Mouse (Mus musculus) stomach, embryonic 15.5 days (tissue): ENCODE results near the gene Siae. TPM values are rescaled to one million over a fixed set of nuclear protein-coding genes. Genes with fewer than 3 reads are reported as not detected.

Experiments
- ATAC-seq: fragments of 200-750 bp; cut with Nextera tagmentation; 2 replicates; pipeline ENCODE4 v1.8.0; 2017; ENCODE audit warnings: low read depth, moderate number of reproducible peaks, moderate TSS enrichment; ENCODE audit not compliant: insufficient read depth, low FRiP score
- H3K27ac ChIP-seq: fragments of 300-500 bp; sonication (generic); 2 replicates; pipeline ENCODE4 v1.5.1; 2015; ENCODE audit warnings: mild to moderate bottlenecking, inconsistent platforms
- H3K27me3 ChIP-seq: fragments of 300-500 bp; sonication (generic); replicated peaks from 2 replicates; pipeline ENCODE4 v1.6.1; 2015; ENCODE audit warnings: inconsistent platforms
- H3K36me3 ChIP-seq: fragments of 300-500 bp; sonication (generic); 2 replicates; pipeline ENCODE4 v1.6.1; 2015; ENCODE audit warnings: inconsistent platforms
- H3K4me1 ChIP-seq: fragments of 300-500 bp; sonication (generic); 2 replicates; pipeline ENCODE4 v1.6.1; 2015; ENCODE audit warnings: inconsistent platforms
- H3K4me2 ChIP-seq: fragments of 300-500 bp; sonication (generic); 2 replicates; pipeline ENCODE4 v1.6.1; 2015; ENCODE audit warnings: mild to moderate bottlenecking, inconsistent platforms
- H3K4me3 ChIP-seq: fragments of 300-500 bp; sonication (generic); replicated peaks from 2 replicates; pipeline ENCODE4 v1.5.1; 2015; ENCODE audit warnings: inconsistent platforms
- H3K9ac ChIP-seq: fragments of 300-500 bp; sonication (generic); 2 replicates; pipeline ENCODE4 v1.6.1; 2015; ENCODE audit warnings: inconsistent platforms
- H3K9me3 ChIP-seq: fragments of 300-500 bp; sonication (generic); 2 replicates; pipeline ENCODE4 v1.6.1; 2016; ENCODE audit warnings: inconsistent platforms
- WGBS: fragments of 180-500 bp; shearing (Covaris S2); methylation state at CpG from one replicate; pipeline ENCODE4 v1.1.7; 2015; 5-methylcytosine and 5-hydroxymethylcytosine counted together
- polyA plus RNA-seq: library from polyadenylated mRNA; unstranded; fragments of >200 nt; fragmentation: Nextera tagmentation; extraction: Ambion mirVana; gene quantifications from 2 replicates; pipeline ENCODE4 v1.2.1, GENCODE M21; 2015

Gene Siae
- polyA plus RNA-seq, 1 experiment from 2014 or later = 11.1 TPM

DNA sequence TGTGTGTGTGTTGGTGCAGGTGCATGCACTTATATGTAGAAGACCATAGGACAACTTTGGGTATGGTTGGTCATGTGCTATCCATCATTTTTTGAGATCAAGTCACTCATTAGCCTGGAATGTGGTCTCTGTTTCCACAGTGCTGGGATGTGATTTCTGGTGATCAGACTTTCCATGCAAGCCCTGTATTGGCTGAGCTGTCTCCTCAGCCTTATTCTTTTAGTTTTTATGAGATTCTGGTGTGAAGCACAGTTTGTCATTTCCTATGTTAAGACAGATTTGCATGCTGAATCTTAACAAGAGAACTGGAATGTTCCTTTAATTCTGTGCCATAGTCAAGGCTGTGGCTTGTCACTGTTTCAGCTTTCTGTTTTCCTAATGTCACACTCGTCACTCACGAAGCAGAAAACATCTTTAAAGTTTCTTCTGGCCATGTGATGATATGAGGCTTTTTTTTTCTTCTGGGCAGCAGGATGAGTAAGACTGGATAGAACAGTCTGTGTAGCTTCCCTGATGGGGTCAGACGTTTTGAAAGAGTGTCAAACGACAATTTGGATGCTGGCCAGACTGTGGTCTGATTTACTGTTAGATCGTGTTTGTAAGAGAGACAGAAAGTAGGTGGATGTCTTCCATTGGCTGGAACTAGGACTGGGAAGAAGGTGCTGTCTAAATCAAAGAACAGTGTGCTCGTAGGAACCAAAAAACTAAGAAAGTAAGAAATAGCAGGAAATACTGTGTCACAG lies 81.5 kb downstream of the Siae start:
- H3K9me3 ChIP-seq = no peaks in the 10 kb centered on the region
- no peak overlapping the region for H3K9ac ChIP-seq
- H3K27me3 ChIP-seq = no peaks in the 10 kb centered on the region
- no peak overlapping the region for H3K4me2 ChIP-seq
- no peak for ATAC-seq
- H3K4me3 ChIP-seq = no peak overlapping the region
- no peak overlapping the region for H3K27ac ChIP-seq
- 46% methylated on average over 6 of the region's 6 CpGs for WGBS
- no peaks in the 10 kb centered on the region for H3K4me1 ChIP-seq
- H3K36me3 ChIP-seq = no peaks in the 10 kb centered on the region

- 81% methylated on average over 3 of the region's 3 CpGs for WGBS
- H3K4me3 ChIP-seq = no peak overlapping the region
- no peaks in the 10 kb centered on the region for H3K27me3 ChIP-seq
- no peaks in the 10 kb centered on the region for H3K4me1 ChIP-seq
- H3K27ac ChIP-seq = no peak overlapping the region
- H3K36me3 ChIP-seq = no peaks in the 10 kb centered on the region
- no peak overlapping the region for H3K4me2 ChIP-seq
- no peaks in the 10 kb centered on the region for H3K9me3 ChIP-seq
- no peak overlapping the region for H3K9ac ChIP-seq
- ATAC-seq = no peak
Measured at GRCm38 (mm10) chr9:37638721-37639120, 83.2 kb downstream of the Siae start.

DNA sequence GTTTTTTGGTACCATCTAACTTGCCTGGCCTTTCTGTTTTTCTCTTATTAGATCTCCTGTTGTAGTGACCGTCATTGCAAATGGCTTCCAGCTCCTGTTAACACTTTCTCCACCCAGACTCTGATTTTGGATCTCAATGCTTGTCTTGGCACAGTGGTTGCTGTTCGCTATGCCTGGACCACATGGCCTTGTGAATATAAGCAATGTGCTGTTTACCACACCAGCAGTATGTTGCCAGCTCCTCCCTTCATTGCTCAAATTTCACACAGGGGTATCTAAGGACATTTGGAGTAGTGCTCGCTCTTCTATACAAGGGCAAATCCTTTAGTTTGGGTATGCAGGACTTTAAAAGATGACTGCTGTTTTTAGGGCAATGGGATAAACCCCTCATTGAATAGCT lies 90.7 kb downstream of the Siae start:
- Histone ChIP-seq H3K4me3 (no peak overlapping the region), H3K9ac (no peak overlapping the region), H3K36me3 (peaks cover 31% of the 10 kb centered on the region), H3K27me3 (no peaks in the 10 kb centered on the region), H3K27ac (no peak overlapping the region), H3K9me3 (no peaks in the 10 kb centered on the region), H3K4me1 (no peaks in the 10 kb centered on the region), H3K4me2 (no peak overlapping the region)
- 81% methylated on average over 3 of the region's 3 CpGs for WGBS
- ATAC-seq = no peak

DNA sequence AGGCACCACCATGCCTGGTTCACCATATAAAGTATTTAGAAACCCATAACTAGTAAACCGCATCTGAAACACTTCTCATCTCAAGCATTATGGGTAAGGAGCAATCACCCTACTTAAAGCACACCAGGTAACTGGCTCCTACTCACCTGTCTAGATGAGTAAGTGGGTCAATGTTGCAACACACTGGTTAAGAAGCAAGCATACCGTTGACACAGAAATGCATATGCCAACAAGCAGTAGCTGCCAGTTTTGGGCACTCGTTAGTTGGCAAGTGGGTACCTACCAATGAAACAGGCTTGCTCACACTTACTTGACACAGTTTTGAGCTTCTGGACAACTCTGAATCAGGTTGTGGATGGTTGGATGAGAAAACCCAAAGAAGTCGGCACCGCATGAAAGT lies 95.1 kb downstream of the Siae start:
- H3K9me3 ChIP-seq = no peaks in the 10 kb centered on the region
- H3K27ac ChIP-seq = no peak overlapping the region
- peaks cover 53% of the 10 kb centered on the region for H3K36me3 ChIP-seq
- H3K27me3 ChIP-seq = no peaks in the 10 kb centered on the region
- H3K9ac ChIP-seq = no peak overlapping the region
- no peak for ATAC-seq
- 91% methylated on average over 5 of the region's 5 CpGs for WGBS
- no peak overlapping the region for H3K4me2 ChIP-seq
- H3K4me3 ChIP-seq = no peak overlapping the region
- peaks cover 4% of the 10 kb centered on the region; the same call in 1 of the 2 replicates for H3K4me1 ChIP-seq

DNA sequence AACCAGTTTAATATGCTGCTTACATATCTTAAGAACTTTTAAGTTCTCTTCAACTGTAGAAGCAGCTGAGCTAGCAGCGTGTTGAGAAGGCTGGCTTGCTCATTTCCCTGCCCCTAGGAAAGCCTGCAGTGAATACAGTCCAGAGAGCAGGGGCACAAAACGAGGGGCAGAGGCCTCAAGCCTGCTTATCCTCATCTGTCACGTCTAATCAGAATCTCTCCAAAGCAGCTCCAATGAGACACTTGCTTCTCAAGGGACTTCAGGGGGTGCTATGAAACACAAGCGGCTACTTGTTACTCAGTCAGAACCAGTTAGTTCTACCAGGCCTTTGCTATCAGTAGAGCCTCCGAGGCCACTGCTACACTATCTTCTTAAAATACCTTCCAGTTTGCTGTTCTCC lies 98.3 kb downstream of the Siae start:
- H3K36me3 ChIP-seq = peaks cover 44% of the 10 kb centered on the region
- 82% methylated on average over 5 of the region's 5 CpGs for WGBS

DNA sequence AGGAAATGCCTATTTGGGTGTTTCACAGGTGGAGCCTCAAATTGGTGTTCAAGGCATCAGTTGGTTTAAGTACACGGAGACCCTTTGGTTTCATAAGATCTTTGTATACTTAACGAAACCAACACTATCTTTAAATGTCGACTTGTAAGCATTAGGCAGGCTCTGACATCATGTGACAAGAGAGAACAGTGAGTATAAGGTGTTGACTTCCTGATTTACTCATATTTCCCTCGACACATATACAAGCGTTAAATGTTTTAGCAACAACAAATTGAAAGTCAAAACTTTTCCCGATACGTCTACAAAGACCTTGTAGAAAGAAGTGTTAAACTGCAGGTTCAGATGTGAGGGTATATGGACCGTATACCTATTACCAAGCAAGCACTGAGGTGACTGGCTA lies 100.5 kb downstream of the Siae start:
- Histone ChIP-seq H3K4me3 (peak overlapping the region; percentile 85), H3K27me3 (no peaks in the 10 kb centered on the region), H3K9me3 (no peaks in the 10 kb centered on the region), H3K4me2 (peak overlapping the region; percentile 66), H3K27ac (peak overlapping the region; percentile 96; the same call in 1 of the 2 replicates), H3K36me3 (peaks cover 25% of the 10 kb centered on the region), H3K9ac (peak overlapping the region; percentile 76; the same call in 1 of the 2 replicates), H3K4me1 (peaks cover 4% of the 10 kb centered on the region; the same call in 1 of the 2 replicates)
- ATAC-seq = no peak
- WGBS = 52% methylated on average over 8 of the region's 8 CpGs

More for the DNA sequence above, 98.3 kb downstream of the Siae start:
- no peaks in the 10 kb centered on the region for H3K9me3 ChIP-seq
- no peak overlapping the region for H3K9ac ChIP-seq
- H3K27ac ChIP-seq = no peak overlapping the region
- H3K4me2 ChIP-seq = no peak overlapping the region
- no peak for ATAC-seq
- no peak overlapping the region for H3K4me3 ChIP-seq
- H3K4me1 ChIP-seq = peaks cover 4% of the 10 kb centered on the region; the same call in 1 of the 2 replicates
- H3K27me3 ChIP-seq = no peaks in the 10 kb centered on the region

DNA sequence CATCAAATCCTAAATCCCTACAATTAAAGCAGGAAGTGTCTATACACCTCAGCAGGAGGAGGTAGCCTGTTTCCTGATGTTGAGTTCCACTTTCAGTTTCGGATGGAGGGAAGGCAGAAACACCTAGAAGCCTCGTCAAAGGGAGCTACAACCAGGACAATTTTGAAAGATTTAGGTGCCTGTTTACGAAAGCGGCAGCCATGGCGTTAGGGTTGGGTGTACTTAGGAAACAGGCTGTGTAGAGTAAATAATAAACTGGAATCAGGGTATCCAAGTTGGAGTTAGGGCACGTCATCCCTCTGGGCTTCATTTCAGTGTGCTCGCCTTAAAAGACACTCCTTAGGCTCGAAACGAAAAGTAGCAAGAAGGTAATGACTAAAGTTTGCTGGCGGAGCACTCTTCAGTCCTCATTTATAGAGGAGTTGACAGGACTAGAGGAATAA lies 101.0 kb downstream of the Siae start:
- H3K4me3 ChIP-seq = peak overlapping the region; percentile 85
- under 1% methylated on average over 10 of the region's 10 CpGs for WGBS
- H3K4me2 ChIP-seq = peak overlapping the region; percentile 66
- 0 out of 2 replicates have a peak, but pooled peaks have one; percentile 25 for ATAC-seq
- H3K36me3 ChIP-seq = peaks cover 20% of the 10 kb centered on the region
- peak overlapping the region; percentile 96 for H3K27ac ChIP-seq
- no peaks in the 10 kb centered on the region for H3K9me3 ChIP-seq
- H3K4me1 ChIP-seq = peaks cover 4% of the 10 kb centered on the region; the same call in 1 of the 2 replicates
- no peaks in the 10 kb centered on the region for H3K27me3 ChIP-seq
- peak overlapping the region; percentile 76 for H3K9ac ChIP-seq

- Histone ChIP-seq H3K4me2 (peak within 1 kb of the TSS; percentile 66), H3K4me3 (peak within 1 kb of the TSS; percentile 85), H3K27ac (peak within 1 kb of the TSS; percentile 96), H3K9ac (peak within 1 kb of the TSS; percentile 76), H3K36me3 (peaks cover 20% of the 10 kb centered on the region; the same call in 1 of the 2 replicates), H3K9me3 (no peaks in the 10 kb centered on the region), H3K4me1 (peaks cover 4% of the 10 kb centered on the region; the same call in 1 of the 2 replicates), H3K27me3 (no peaks in the 10 kb centered on the region)
- under 1% methylated on average over 36 of the region's 36 CpGs for WGBS
- ATAC-seq = peak; percentile 93
Measured at GRCm38 (mm10) chr9:37656931-37657481, 101.5 kb downstream of the Siae start, which contains the start of gene Tbrg1. Gene Tbrg1, minus strand, starts transcription at chr9:37657312.

DNA sequence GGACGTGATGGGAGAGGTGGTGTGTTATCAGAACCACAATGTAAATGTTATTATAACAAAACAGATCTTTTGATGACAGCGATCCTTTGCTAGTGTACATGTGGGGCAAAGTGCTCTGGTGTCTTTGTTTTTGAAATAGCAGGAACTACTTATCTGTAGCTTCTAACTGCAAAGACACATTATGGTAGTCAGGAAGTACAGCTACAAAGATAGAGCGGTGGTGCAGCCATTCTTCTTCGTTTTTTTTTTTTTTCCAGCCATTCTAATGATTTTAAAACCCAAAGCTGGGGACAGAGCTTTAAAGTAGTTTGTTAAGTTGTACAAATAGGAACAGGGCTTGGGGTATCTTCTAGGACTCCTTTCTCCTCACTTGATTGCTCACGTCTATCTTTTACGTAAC lies 103.9 kb downstream of the Siae start:
- Histone ChIP-seq H3K9me3 (no peaks in the 10 kb centered on the region), H3K27ac (no peak overlapping the region), H3K36me3 (0 out of 2 replicates have a peak, but pooled peaks cover under 1% of the 10 kb centered on the region), H3K4me1 (peaks cover 4% of the 10 kb centered on the region; the same call in 1 of the 2 replicates), H3K9ac (no peak overlapping the region), H3K4me3 (no peak overlapping the region), H3K27me3 (no peaks in the 10 kb centered on the region), H3K4me2 (no peak overlapping the region)
- ATAC-seq = no peak
- WGBS = 78% methylated on average over 6 of the region's 6 CpGs

GRCm38 (mm10) chr9:37663210-37663609 lies 107.7 kb downstream of the Siae start:
- H3K9ac ChIP-seq = no peak overlapping the region
- no peaks in the 10 kb centered on the region for H3K4me1 ChIP-seq
- no peak overlapping the region for H3K4me2 ChIP-seq
- no peak overlapping the region for H3K4me3 ChIP-seq
- H3K9me3 ChIP-seq = no peaks in the 10 kb centered on the region
- no peaks in the 10 kb centered on the region for H3K27me3 ChIP-seq
- no peak for ATAC-seq
- H3K36me3 ChIP-seq = no peaks in the 10 kb centered on the region
- no peak overlapping the region for H3K27ac ChIP-seq
- 52% methylated on average over 1 of the region's 1 CpGs for WGBS

DNA sequence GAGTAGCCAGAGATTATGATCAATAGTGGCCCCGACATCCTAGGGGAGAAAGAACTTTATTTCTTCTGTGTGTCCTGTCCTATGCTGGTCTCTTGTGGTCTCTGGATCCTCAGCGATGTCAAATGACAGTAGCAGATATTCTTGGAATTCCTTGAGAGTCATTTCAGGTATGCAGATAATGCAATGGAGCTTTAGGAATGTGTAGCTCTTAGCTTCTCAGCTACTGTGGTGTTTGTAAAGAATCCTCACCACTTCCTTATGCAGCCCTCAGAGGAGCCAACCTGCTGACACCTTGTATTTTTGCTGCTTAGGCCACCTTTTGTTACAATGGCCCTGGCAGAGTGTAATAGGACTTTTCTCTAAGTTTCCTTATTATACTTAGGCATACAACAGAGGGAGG lies 109.1 kb downstream of the Siae start:
- WGBS = 62% methylated on average over 2 of the region's 2 CpGs
- Histone ChIP-seq H3K36me3 (no peaks in the 10 kb centered on the region), H3K4me1 (no peaks in the 10 kb centered on the region)

GRCm38 (mm10) chr9:37666045-37666444 lies 110.5 kb downstream of the Siae start:
- ATAC-seq = no peak
- Histone ChIP-seq H3K27ac (no peak overlapping the region), H3K4me2 (no peak overlapping the region), H3K4me1 (no peaks in the 10 kb centered on the region), H3K36me3 (no peaks in the 10 kb centered on the region), H3K9ac (no peak overlapping the region), H3K4me3 (no peak overlapping the region), H3K9me3 (no peaks in the 10 kb centered on the region), H3K27me3 (no peaks in the 10 kb centered on the region)
- 76% methylated on average over 7 of the region's 7 CpGs for WGBS

More for the DNA sequence above, 109.1 kb downstream of the Siae start:
- Histone ChIP-seq H3K9ac (no peak overlapping the region), H3K9me3 (no peaks in the 10 kb centered on the region), H3K27me3 (no peaks in the 10 kb centered on the region), H3K27ac (no peak overlapping the region), H3K4me3 (no peak overlapping the region), H3K4me2 (no peak overlapping the region)
- ATAC-seq = no peak
